Mouse (Mus musculus) layer of hippocampus, postnatal 36 days (tissue): ENCODE data around the gene Cyfip1. TPM values are rescaled to one million over a fixed set of nuclear protein-coding genes. Genes with fewer than 3 reads are reported as not detected.
"Not testable (repeated sequence)": the region's sequence is repeated elsewhere in the genome, so short reads cannot be mapped to it uniquely, and the experiment has no call there.

ENCODE experiments used
- DNase-seq, 2 experiments: peaks; one replicate each; pipeline ENCODE4 v3.0.0; 2022
- total RNA-seq, 2 experiments: library from RNA; stranded (reverse); gene quantifications; 2 replicates each; pipeline ENCODE4 v1.2.3; 2021

Cyfip1 gene
- total RNA-seq, 2 experiments from 2014 or later: 107 to 121 TPM

DNA sequence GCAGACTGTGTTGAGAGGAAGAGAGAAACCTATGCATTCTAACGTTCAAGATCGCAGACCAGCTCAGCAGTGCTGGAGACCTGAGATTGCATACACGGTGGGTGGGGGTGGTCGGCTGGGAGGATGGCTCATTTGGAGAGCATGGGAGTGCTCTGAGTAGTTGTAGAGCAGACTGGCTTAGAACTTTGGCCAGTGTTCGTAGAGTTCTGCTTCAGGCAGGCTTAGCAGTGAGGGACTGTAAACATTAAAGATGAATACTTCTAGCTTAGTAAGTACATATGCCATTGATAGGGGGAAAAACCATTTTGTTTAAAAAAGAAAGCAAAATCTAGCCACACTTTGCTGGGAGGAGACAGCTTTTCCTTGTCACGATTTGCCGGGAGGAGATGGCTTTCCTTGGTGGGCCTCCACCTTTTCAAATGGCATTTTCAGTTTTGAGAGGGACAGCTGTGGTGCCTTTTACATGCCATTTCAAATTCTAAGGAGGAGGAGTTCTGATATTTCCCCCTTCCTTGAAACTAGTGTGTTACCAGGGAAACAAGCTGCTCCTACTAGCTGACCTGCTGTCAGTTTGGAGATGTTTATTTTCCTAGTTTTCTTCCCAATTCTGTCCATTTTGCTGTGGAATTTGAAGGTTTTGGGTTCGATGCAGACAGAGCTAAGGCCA, 24.3 kb downstream of the Cyfip1 start:
- peak in 1 of 2 experiments; percentile 31 for DNase-seq

DNA sequence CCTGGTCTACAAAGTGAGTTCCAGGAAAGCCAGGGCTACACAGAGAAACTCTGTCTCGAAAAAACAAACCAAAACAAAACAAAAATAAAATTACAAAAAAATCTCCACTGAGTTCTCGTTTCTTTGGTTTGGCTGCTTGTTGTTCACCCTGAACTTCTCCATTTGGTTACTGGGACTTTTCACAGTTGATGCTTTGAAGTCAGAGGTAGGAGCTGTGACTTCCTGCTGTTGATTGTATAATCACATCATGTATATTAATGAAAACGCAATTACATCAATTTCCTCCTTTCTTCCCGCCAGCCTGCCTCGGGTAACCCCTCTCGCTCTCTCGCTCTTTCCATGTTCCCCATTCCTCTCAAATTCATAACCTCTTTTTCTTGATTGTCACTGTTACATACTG, 26.7 kb downstream of the Cyfip1 start:
- no peak for DNase-seq

DNA sequence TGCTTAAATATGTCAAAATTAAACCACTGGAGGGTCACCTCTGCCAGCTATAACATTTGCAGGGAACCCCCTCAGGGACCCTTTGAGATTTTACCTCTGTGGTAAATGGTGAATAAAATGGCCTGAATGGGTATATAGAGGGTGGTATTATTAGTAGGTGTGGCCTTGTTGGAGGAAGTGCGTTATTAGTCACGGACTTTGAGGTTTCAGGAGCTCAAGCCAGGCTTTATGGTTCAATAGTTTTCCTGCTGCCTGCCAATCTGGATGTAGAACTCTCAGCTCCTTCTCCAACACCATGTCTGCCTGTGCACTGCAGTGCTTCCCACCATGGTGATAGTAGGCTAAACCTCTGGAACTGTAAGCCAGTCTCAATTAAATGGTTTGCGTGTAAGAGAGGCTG, 27.7 kb downstream of the Cyfip1 start:
- DNase-seq: no peak

DNA sequence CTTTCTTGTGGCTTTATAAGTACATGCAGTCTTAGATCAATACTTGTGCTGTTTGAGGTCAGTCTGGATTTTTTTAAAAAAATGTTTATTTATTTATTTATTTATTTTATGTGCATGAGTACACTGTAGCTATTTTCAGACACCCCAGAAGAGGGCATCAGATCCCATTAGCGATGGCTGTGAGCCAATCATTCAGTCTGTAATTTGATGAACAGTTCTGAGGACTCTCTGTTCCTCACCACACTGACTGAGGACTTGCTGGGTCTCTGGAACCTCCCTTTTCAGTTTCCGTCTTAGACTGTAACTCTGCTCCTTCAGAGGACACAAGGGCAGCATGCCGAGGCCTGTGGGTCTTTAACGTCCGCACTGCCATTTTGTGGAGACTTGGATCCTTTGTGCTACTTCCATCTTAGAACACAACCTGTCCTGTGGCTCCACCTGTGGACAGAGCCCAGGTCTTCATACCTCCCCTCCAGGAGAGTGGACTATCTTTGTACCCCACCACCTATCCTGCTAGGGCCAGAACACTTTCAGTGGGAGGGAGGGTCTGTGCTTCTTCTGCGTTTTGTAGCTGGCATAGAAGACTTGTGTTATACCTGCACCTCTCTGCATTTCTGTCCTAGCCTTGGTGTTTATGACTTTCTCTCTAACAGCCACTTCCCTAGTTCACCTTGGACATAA, 28.9 kb downstream of the Cyfip1 start:
- DNase-seq: no peak

DNA sequence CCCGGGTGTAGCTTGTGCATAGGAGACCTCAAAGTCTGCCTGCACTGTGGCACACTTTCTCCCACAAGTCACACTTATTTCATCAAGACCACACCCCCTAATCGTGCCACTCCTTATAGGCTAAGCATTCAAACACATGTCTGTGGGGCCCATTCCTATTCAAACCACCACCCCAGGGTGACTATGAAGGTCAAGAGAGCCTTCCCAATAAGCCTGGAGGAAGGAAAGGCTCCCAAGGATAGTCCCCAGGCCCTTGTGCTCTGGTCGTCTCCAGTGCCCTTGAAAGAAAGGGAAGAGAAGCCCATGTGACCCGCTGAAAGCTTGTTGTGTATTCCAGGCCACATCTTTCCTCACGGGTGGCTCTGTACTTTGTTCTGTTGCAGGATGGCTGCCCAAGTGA, 29.9 kb downstream of the Cyfip1 start:
- DNase-seq: no peak

DNA sequence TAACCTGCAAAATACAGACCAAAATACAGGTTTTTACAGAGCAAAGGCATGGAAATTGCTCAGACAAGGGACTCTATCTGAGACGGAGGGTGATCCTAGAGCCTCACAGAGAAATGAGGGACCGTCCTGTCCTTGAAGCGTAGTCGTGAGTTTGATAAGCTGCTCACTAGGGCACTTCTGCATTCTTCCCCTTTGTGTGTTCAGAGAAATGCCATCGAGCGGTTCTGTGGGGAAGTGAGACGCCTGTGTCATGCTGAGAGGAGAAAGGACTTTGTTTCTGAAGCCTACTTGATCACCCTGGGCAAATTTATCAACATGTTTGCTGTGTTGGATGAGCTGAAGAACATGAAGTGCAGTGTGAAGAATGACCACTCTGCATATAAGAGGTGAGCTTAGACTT, 33.2 kb downstream of the Cyfip1 start:
- no peak for DNase-seq

DNA sequence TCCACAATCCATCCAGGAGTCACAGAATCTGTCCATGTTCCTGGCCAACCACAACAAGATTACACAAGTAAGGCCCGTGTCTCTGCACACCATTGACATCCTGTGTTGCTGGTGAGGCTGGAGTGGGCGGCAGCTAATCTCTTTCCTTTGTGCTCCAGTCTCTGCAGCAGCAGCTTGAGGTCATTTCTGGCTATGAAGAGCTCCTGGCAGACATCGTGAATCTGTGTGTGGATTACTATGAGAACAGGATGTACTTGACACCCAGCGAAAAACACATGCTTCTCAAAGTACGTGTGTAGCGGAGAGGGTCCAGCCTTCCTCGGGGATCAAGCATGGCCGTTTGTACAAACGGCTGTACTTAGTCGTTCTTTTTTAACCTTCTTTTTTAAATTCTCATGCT, 36.2 kb downstream of the Cyfip1 start:
- no peak for DNase-seq

DNA sequence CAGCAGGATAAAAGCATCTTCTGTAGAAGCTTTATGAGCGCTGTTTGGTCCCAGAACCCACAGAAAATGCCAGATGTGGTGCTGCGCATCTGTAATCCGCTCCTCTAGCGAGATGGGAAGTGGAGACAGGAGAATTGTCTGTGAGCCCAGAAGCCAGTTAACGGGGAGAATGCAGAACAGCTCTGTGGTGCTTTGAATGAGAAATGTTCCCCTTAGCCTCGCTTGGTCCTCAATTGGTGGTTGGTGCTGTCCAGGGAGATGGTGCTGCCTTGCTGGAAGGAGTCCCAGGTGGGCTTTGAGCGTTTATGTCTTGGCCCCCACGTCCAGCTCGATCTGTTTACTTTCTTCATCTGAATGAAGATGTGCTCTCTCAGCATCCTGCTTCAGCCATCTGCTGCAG, 39.3 kb downstream of the Cyfip1 start:
- no peak for DNase-seq

DNA sequence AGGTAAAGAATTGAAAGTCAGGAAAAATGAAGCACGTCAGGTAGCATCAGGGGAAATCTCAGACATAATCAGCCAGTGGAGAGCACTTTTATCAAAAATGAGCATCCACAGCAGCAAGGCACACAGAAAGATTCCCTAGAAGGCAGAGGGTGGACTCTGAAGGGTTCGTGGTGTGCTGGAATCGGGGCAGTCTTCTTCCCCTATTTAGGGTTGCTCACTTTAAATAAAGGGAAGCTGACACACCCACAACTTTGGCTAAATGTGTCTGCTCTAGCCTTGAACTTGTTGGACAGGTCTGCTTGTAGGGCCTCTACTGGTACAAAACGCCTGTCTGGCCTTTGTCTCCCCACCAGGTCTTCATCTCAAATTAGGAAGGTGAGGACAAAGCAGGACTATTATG, 47.1 kb downstream of the Cyfip1 start:
- no peak for DNase-seq

DNA sequence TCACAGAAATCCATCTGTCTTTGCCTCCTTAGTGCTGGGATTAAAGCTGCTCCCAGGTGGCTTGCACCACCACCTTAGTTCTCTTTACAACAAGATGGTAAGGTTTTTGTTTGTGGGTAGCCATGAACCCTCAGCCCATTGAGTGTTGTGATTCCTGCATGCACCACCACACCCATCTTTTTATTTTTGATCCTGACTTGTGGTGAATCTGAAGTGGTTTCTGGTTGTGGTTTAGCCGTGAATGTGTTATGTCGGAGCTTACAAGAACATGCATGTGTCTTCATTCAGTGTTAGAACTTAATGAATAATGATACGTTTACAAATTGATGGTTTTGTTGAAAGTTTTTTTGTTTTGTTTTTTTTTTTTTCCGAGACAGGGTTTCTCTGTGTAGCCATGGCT, 48.5 kb downstream of the Cyfip1 start:
- no peak for DNase-seq

DNA sequence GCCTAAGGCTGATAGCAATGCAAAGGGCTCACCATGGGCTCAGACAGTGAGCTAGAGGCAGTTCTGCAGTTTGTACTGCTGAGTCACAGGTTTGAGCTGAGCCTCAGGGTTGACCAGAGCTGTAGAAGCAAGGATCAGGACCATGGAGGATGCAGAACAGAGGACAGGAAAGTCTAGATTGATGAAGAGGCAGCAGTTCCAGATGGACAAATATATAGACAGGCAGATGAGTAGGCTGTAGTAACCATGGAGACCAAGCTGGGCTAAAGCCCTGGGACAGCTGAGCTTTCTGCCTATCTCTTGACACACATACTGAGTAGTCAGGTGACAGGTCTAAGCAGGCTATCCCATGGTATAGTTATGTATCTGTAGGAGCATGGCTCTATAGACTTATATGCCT, 49.2 kb downstream of the Cyfip1 start:
- no peak for DNase-seq

DNA sequence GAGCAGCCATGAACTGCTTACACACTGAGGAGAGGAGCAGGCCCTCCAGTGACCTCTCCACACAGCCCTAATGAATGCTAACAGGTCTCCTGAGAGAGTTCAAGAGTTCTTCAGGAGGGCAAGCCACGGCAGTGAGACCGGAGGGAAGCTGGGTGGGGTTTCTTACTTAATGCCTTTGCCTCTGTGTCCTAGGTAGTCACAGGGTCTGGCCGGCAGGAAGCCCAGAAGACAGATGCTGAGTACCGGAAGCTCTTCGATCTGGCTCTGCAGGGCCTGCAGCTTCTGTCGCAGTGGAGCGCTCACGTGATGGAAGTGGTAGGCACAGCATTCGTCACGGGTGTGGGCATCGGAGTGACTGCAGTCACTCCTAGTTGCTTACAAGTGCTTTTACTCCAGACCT, 50.3 kb downstream of the Cyfip1 start:
- DNase-seq: no peak

DNA sequence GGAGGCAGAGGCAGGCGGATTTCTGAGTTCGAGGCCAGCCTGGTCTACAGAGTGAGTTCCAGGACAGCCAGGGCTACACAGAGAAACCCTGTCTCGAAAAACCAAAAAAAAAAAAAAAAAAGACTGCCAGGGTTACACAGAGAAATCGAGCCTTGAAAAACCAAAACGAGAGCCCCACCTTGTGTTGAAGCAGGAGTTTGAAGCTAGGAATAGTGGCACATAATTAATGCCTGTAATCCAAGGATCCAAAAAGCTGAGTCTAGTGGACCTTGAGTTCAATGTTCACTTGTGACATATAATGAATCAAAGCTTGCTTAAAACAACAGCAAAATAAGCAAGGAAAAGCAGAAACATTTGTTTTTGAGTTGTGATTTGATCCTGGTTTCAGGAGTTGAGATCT, 62.2 kb downstream of the Cyfip1 start:
- DNase-seq: no peak

DNA sequence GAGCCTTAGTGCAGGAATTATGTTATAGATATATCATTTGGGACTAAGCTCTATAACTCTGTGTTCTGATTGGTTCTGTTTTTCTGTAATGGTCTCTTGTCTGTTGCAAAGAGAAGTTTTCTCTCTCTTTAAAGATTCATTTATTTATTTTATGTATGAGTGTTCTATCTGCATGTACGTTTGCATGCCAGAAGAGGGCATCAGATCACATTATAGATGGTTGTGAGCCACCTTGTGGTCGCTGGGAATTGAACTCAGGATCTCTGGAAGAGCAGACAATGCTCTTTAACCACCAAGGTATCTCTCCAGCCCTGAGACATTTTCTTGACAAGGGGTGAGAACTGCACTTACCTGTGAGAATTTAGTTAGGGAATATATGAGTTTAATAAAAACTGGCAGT, 63.9 kb downstream of the Cyfip1 start:
- no peak for DNase-seq

DNA sequence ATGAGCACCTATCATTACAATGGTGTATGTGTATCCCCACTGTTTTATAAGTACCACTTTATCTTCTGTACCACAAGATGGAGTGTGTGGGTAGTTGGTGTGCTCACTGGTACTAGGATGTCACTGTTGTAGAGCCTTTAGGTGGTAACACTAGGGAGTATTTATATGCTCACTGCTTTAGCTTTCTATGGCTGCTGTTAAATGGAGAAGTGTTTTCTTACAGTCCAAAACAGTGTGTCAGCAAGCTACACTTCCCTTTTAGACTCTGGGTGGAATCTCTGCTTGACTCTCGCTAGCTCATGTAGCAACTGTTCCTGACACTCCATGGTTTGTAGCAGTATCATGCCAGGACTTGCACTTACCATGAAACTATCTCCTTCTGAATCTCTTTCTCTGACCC, 68.0 kb downstream of the Cyfip1 start:
- DNase-seq: no peak

DNA sequence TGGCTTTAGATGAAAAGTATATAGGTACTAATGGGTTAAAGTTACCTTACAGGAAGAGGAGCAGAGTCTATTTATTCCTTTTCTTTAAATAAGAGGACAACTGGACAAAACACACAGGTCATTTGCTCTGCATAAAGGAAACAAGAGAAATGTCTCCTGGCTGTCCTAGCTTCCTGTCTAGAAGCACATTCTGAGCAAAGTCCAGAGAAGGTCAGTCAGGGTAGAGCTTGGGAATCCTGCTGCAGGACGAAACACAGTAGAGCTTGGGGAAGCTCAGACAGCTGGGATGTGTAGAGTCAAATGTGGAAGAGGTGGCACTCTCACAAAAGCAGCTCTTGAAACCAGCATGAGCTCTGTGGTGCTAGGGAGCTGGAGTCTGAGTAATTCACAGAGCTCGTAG, 68.8 kb downstream of the Cyfip1 start:
- no peak for DNase-seq

DNA sequence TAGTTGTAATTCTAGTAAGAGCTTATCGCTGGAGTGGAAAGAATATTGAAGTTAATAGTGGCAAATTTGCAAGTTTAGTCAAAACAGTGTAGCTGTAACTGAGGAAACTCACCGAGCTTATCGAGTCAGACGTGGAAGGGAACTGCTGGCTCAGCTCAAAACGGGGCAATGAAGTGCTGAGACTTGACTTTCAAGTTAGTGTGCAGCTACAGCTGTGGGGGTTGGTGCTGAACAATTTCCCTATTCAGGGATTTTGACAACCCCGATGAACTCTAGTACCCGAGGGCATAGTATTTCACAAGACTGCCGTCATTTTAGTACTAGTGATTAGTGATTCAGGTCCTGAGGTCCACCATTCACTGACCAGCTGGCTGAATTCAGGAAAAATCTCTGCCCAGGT, 69.8 kb downstream of the Cyfip1 start:
- no peak for DNase-seq

DNA sequence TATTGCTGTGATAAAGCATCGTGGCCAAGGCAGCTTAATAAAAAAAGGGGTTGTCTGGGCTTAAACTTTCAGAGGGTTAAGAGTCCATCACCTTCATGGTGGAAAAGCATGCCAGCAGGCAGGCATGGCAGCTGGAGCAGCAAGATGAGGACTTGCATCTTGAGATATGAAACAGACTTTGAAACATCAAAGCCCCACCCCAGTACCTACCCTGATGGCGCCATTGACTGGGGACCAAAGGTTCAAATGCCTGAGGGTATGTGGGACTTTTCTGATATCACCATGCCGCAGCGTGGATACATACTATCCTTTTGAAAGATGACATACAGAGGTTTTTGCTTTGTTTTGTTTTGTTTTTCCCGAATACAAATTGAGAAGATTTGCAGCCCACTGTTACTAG, 70.6 kb downstream of the Cyfip1 start:
- no peak for DNase-seq

DNA sequence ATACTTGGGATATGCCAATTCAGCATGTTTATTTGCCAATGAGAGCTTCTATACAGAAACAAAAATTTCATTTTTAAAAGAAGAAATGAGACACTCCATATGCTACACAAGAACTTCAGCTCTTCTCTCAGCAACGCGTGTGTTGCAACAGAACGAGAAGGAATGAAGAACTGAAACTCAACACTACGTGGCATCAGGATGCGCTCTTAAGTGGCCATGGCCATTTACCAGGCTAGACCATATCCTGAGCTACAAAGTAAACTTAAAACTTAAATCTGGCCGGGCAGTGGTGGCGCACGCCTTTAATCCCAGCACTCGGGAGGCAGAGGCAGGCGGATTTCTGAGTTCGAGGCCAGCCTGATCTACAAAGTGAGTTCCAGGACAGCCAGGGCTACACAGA, 76.8 kb downstream of the Cyfip1 start:
- DNase-seq: not testable (repeated sequence)

DNA sequence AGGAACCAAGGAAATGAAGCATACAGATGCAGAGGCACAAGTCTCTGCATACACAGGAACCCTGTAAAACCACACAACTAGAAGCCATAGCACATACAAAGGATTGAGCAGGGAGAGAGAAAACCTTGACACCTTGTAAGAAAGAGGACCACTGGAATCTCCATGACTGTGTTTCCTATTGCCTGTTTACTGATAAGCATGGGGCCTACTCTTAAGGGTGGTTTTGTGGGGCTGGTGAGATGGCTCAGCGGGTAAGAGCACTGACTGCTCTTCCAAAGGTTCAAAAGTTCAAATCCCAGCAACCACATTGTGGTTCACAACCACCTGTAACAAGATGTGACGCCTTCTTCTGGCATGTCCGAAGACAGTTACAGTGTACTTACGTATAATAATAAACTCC, 85.7 kb downstream of the Cyfip1 start:
- DNase-seq: no peak

DNA sequence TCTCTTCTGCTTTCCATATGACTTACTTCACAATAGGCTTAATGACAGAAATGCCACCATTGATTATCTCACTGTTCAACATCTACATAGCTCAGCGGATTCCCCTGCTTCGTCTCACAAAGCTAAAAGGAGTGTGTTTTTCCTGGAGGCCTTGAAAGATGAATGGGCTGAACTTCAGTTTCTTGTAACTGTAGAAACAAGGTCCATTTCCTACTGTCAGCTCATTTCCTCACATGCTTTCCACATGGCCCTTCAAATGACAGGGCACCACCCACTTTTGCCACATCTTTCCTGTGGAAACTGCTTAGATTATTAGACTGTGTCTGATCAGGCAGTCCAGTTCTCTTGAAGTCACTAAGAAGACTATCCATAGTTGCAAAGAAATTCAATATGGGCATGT, 87.1 kb downstream of the Cyfip1 start:
- DNase-seq: no peak

DNA sequence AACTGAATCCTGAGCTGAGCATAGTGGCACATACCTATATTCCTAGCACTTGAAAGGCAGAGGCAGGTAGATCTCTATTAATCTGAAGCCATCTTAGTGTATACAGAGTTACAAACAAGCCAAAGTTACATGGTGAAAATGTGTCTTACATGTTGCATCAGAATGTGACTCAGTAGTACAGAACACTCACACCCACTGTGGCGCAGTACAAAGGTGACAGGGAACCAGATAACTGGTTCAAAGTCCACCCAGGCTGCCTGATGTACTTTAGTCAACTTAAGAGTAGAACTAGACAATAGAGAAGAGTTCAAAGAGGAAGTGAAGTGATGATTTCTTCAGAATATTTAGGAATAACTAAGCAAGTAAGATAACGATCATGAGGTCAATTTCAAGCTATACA, 93.5 kb downstream of the Cyfip1 start:
- no peak for DNase-seq

DNA sequence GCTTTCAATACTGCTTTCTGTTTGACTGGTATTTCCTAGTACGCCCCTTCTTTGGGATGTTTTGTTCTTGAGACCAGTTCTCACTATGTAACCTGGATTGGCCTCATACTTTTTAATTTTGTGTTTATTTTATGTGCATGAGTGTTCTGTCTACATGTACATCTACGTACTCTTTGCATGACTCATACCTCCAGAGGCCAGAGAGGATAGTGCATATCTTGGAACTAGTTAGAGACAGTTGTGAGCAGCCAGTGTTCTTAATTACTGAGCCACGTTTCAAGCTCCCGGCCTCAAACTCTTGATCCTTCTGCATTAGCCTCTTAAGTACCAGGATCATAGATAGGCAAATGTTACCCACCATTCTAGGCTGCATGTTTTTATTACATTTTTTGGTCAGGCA, 96.8 kb downstream of the Cyfip1 start:
- DNase-seq: no peak

DNA sequence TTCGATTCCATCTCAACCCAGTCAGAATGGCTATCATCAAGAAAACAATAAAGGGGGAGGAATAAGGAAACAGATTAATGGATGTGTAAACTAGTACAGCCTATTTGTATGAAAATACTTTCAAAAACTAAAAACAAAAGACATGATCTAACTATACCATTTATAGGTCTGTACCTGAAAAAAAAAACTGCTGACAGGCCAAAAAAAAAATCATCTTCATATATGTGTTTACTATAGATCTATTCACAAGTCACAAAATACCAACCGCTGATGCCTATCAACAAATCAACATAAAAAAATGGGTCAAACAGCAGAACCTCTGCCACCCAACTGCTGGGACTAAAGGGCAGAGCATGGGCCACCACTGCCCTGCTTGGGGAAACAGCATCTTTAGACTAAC, 114.5 kb downstream of the Cyfip1 start:
- no peak for DNase-seq

DNA sequence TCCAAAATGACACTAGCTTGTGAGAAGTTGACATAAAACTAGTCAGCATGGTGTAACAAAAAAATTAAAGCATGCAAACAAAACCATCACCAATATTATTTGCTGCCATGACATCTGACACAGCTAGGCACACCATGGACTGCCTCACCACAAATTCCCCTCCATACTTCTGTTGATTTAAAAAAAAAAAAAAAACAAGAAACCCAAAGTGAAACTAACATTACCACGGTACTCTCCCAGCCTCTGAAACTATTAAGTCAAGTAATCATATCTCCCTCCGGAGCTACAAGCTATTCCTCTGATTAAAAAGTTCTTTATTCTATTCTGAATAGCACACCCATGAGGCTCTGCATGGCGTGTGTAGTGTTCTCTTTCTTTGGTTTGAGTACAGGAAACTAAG, 115.6 kb downstream of the Cyfip1 start:
- no peak for DNase-seq
